Mouse (Mus musculus) left cerebral cortex, postnatal 4 days (tissue): ENCODE measurements around the gene Allc. TPM values are rescaled to one million over a fixed set of nuclear protein-coding genes. Genes with fewer than 3 reads are reported as not detected.

Experiments used
- DNase-seq: peaks from one replicate; pipeline ENCODE4 v3.0.0-alpha.2; 2022
- intact Hi-C: fragments of 180-260 bp; cut with DNase I; formaldehyde crosslinking; loops from one replicate; pipeline ENCODE4 v1.15.1; 2025
- total RNA-seq, 2 experiments: library from RNA; stranded (reverse); gene quantifications; 2 replicates each; pipeline ENCODE4 v1.2.3; 2021

Gene Allc
- under 1 TPM; 0.54 to 0.66 TPM for total RNA-seq

DNA sequence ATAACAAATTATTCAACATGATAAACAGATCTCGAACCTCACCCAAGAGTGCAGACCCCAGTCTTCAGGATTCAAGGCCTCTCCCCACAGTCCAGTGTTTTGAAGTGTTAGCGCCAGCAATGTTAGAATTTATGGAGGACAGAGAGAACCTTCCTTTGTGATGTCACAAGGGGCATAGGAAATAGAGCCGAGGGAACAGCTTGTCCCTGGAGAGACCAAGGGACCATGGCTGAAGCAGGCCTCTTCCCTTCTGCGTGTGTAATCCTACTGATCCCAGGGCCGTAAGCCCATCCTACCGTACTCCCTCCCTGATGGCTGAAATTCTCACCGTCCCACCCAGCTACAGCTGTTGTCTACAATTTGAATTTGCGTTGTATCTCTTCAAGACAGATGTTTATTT lies at the start of gene Allc:
TSS of gene Allc (minus strand) at position 101 of the 400 bp plus-strand sequence.
- DNase-seq = no peak
- intact Hi-C loops = no loop called here

DNA sequence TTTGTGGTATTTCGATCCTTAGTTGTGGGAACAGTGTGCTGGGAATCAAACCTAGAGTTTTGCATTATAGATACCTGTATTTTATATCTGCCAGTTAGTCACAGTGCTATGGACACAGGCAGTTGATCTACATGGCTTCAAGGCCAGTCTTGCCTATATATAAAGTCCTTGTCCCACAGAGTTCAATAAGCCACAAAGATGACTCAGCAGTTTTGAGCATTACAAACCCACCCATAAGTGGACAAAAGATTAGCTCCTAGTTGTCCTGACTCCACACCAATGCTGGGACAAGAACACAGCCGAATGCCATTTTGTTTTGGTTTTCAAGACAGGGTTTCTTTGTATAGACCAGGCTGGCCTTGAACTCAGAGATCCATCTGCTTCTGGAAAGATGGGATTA lies 46.1 kb upstream of the Allc start:
- intact Hi-C loops = no loop called here
- DNase-seq = no peak

DNA sequence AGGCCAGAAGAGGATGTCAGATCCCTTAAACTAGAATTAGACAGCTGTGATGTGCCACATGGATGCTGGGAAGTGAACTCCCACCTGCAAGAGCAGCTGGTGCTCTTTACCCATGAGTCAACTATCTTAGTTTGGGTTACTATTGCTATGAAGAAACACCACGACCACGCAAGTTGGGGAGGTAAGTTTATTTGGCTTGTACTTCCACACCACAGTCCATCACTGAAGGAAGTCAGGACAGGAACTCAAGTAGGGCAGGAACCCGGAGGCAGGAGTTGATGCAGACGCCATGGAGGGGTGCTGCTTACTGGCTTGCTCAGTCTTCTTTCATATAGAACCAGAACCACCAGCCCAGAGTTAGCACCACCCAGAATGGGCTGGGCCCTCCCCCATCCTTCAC lies 44.8 kb upstream of the Allc start:
- intact Hi-C loops = no loop called here
- no peak for DNase-seq

DNA sequence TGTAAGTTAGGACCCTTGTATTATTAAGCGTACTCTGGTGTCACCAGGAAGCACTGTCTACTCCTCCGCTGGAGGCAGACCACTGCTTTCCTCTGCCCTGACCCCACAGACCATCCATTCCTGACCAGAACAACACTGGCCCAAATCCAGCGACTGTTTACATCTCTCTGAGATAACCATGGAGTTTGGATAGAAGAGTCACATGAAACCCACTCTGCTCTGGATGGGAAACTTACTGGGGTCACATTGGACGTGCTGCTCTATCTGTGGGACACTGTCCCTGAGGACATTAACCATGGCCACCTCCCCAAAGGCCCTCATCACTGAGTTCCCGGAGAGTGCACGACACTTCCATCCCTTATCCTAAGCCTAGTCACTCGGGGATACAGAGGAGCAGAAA lies 43.1 kb upstream of the Allc start:
- intact Hi-C loops = no loop called here

DNA sequence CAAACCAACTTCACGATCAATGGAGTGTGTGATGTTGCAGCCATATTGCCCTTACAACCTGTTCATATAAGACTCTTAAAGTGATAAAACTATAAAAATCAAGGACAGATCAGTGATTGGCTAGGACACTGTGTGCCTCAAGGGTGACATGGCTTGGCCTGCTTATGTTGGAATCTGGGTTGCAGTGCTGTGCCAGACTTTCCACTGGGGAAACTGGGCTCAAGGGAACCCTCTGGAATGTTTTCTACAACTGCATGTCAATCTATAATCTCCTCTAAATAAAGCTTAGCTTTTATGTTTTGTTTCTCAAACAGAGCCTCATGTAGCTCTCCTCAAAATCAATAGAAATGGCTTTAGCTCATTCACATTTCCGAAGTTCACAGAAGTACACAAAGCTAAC lies 41.9 kb upstream of the Allc start:
- DNase-seq = no peak
- intact Hi-C loops = no loop called here

More for the DNA sequence above, 43.1 kb upstream of the Allc start:
- DNase-seq = no peak

DNA sequence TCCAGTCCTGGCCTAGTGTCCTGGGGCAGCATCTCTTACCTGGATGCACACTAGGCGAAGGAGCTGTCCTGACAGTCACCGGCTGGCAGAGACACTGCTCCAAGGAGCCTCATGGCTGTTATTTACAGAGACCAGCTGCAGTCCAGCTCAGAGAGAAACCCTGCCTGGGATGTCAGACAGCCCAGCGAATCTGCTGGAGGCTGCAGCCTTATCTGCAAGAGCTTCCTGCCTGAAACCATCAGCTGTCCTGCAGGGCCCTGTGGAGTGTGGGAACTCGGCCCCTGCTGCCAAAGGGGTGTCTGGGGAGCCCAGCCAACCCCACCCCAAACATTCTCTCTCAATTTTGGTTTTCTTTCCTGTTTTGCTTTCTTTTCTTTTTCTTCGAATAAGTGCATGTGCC lies 40.9 kb upstream of the Allc start, which contains the start of gene Colec11:
TSS of gene Colec11 (minus strand) at position 183 of the 400 bp plus-strand sequence.
- intact Hi-C loops = no loop called here

DNA sequence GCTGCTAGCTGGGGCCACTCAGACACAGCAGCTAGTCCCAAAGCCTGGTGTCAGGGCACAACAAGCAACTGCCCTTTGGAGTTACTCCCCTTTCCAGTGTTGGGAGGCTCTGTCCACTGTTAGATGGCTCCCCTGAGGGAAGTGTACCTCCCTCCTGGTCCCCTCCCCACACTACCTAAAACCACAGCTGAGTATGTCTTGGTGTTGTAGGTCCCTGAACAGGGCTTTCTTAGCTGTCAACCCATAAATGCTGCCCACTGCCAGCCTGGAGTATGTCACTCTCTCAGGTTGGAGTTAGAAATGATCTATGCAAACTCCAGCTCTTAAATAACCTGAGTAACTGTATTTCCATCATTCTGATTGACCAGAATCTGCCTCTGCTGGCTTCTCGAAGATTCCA lies 40.3 kb upstream of the Allc start:
- DNase-seq = no peak
- intact Hi-C loops = no loop called here

More for the DNA sequence above, 40.9 kb upstream of the Allc start, which contains the start of gene Colec11:
- no peak for DNase-seq

DNA sequence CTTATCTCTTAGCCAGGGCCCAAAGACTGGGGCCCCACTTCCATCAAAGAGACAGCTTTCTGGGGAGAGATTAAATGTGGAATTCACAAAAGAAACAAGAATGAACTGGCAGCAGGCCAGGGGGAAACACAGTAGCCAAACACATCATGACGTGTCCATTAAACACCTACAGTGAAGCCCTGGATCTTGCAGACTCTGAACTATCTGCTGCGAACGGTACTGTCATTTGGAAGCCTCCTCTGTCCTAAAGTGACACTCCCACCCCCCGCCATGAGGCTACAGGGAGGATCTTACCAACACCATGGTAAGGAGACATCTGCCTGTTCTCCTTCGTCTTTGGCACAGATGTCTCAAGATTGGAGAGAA lies 39.8 kb upstream of the Allc start:
- no peak for DNase-seq
- intact Hi-C loops = no loop called here

DNA sequence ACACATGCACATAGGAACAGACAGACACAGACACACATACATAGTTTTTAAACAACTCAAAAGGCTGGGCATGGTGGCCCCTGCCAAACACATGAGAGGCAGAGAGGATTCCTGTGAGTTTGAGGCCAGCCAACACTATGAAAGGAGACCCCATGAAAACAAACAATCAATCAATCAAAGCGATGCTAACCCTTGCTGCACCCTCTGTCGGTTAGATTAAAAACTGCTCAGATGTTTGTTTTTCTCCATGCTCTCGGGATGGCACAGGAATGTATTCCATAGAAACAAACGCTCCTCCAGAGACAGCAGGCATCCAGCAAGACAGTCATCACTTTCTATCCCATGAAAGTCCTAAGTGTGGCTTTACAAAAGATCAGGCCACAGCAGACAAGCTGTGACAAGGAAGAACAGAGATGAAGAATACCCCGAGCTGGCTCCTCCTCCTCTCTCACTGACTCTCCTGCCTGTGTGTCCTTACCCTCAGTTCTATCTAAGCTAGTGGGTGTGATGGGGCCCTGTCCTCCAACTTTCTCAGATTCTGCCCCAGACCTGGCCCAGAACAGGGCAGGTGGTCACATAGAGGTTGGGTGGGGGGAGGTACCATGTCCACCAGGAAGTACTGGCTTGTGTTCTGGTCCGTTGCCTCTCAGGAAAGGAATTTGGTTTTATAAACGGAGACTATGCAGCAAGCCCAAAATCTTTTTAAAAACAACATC lies 39.3 kb upstream of the Allc start:
- DNase-seq = no peak
- intact Hi-C loops = no loop called here

DNA sequence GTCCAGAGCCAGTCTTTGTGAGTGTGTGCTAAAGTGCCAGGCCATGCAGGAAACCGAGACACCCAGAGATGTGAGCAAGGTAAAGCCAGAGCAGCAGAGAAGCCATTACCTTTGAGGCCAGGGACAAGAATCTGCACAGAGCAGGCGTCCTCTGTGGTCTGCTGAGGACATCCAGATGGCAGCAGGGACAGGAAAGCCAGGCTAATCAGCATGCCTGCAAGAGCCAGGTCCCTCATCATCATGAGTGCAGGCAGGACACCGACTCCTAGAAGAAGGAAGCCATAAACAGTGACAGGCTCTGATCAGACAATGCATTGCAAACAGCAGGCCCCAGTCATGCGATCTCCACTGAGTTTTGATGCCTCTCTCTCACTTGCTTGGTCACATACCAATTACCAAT lies 35.0 kb upstream of the Allc start:
- intact Hi-C loops = no loop called here
- DNase-seq = no peak

DNA sequence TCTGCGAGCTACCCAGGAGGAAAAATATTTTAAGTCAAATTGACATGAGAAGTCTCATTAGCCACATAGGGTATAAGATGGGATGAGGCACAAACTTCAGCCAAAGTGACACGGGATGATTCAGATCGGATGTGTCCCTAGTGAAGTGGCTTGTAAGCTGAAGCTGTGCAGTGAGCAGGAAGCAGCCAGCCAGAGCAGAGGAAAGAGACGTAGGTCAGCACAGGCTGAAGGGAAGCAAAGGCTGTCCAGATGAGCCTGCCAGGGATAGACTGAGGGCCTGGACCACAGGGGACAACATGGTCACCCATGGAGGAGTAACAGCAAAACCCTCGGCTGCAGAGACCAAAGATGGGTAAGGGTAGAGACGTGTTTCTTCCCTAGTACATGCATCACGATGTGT lies 32.1 kb upstream of the Allc start:
- intact Hi-C loops = no loop called here
- DNase-seq = no peak

DNA sequence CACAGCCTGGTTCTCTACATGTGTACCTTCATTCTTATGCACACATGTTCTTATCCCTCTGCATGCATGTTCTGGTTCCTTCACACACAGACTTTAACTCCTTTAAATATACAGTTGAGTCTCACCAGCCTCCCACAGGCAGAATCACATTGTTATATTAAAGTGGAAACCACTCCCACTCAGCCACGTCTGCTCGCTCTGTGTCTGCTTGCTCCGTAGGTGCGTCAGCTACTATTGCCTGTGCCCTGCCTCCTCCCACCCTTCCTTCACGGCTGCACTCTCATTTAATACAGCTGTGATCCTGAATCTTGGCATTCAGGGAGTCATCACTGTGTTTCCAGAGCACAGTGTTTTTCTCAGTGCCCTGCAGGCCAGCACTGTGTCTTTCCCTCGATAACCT lies 30.1 kb upstream of the Allc start:
- intact Hi-C loops = no loop called here
- no peak for DNase-seq

DNA sequence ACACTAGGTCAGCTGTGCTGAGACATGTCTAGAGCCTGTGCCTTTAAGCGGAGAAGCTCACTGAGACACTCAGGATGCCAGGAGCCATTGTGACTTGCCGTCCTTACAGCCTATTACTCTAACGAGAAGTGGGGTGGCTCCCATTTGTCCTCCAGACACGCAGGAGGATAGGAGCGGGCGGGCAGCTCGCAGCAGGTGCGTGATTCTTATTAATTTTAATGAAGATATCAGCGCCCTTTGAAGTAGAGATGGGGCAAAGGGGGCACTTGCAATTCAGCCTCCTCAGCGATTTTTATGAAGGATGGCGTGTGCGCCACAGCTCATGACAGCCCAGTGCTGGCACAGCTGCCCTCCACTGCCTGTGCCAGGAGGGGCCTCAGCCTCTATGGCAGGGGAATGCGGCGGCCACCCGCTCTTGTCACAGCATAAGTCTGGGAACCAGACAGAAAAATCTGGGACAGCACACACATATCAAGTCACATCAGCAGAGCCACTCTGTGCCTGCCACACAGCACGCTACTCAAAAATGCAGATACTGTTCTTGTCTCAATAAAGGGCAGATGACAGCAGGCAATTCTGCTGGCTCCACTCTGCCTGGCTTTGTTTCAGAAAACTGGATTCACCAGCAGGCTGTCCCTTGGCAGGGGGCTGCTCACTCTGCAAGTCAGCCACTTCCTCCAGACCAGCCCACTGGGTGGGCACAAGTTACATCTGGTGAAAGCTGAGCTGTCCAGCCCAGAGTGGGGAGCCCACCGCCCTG lies 25.4 kb upstream of the Allc start:
- DNase-seq = peak; percentile 87
- intact Hi-C loops = no loop called here

DNA sequence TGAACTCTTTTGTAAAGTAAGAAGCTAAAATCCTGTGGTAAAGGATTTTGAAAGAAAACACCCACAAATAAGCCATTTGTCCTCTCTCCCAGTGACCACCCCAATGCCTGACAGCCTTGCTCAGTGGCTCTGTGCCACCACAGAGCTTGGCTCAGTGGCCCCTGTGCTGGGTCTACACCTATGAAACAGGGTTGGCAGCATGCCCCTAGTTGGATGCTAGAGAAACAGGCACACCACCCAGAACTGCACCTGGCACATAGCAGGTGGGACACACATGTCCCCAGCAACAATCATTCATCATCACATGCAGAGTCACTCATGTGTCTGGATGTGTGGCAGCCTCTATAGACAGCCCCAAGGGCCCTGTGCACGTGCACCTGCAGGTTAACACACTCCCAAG lies 21.2 kb upstream of the Allc start:
- peak; percentile 83 for DNase-seq
- intact Hi-C loops = no loop called here

DNA sequence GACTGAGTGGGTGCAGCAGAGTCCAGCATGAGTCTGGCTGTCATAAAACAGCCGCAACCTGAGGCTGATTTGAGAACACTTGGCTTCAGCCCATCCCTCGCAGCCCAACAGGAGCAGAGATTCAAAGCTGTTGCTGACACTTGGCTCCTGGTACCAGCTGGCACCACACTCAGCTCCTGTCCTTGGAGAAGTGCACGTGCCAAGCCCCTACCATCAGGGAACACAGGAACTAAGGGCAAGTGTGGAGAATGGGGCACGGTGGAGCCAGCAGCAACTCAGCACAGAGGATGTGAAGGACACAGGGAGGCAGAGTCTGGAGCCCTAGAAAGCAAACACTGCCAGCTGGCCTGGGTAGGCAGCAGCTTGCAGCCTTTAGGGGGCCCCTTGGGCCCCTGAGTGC lies 19.9 kb upstream of the Allc start:
- intact Hi-C loops = no loop called here
- peak; percentile 95 for DNase-seq

DNA sequence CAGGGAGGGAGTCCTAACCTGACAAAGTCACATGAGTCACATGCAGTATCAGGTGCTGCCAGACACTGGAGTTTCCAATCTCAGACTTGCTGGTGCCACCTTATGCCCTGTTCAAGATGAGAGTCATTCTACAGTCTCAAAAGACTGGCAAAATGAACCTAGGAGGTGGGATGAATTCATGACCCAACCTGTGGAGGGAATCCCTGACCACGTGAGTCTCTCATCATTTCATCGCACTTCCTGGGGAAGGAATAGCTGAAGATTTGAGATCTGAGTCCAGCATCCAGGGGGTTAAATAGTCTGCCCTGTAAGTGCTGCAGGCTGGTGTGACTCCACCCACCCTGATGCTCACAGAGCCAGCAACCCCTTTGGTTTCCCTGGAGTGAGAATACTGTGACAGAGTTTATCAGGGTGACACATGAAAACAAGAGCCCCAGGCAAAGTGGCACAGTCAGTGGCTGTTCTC lies 16.2 kb upstream of the Allc start:
- DNase-seq = no peak
- intact Hi-C loops = no loop called here

DNA sequence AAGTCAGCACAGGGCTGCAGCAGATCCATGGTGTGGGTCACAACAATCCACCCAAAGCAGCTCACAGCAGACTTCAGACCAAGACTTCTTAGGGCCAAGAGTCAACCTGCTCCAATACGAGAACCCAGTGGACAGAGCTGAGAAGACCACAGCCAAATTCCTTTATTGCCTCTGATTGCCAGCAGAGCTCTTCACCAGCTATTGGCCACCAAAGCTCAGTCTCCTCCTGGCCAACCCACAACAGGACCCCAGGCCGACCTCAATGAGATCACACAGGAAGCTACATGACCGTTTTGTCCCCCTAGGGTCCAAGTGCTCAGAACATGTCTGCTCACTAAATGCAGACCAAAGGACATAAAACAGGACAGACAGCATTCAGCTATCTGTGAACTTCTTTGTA lies 15.8 kb upstream of the Allc start:
- intact Hi-C loops = no loop called here
- DNase-seq = no peak

DNA sequence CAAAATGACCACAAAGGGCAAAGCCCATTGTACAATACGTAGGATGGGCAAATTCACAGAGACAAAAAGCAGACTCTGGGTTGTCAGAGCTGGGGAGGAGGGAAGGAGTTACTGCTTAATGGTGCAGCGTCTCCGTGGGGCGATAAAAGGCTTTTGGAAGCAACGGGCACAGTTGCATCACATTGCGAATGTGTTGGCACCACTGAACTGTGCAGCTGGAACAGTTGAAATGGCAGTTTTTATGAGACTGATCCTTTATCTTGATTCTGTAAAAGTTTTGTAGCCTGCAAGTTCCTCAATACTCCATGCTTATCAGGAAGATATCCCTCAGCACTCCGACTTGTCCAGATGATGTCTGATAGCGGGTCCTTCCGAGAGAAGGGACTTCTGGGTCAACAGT lies 15.4 kb upstream of the Allc start:
- no peak for DNase-seq
- intact Hi-C loops = no loop called here

DNA sequence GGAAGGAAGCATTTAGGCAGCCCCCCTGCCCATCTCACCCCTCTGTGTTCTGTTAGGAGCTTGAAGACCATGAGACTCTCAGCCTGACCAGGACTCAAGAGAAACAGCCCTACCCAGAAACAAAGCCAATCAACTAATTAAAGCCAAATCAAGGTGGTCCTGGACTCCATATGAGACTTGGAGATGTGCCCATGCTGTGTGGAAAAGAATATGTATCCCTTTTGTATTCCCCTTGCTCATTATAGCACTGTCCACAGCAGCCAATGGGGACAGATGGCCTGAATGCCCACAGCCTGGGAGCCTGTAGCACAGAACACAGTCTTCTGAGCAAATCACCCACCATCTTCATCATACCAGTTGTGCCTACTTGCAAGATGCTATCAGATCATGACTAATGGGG lies 14.5 kb upstream of the Allc start:
- DNase-seq = no peak
- intact Hi-C loops = no loop called here

DNA sequence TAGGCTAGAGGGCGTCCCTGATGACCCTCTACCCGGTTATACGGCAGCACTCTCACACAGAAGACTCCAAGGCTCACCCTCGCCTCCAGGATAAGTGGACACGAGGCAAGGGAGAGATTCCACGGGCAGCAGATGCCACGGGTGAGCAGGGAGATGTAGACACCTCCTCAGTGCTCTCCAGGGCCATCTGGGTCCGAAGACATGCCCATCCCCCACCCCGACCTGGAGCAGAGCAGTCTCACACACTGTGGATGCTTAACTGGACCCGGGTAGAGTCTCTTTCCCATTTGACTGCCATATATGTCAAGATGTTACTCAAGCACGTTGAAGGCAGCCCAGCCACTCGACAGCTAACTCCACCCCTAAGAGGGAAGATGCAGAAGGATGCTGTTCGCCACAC lies 8.1 kb upstream of the Allc start:
- intact Hi-C loops = no loop called here
- DNase-seq = no peak

DNA sequence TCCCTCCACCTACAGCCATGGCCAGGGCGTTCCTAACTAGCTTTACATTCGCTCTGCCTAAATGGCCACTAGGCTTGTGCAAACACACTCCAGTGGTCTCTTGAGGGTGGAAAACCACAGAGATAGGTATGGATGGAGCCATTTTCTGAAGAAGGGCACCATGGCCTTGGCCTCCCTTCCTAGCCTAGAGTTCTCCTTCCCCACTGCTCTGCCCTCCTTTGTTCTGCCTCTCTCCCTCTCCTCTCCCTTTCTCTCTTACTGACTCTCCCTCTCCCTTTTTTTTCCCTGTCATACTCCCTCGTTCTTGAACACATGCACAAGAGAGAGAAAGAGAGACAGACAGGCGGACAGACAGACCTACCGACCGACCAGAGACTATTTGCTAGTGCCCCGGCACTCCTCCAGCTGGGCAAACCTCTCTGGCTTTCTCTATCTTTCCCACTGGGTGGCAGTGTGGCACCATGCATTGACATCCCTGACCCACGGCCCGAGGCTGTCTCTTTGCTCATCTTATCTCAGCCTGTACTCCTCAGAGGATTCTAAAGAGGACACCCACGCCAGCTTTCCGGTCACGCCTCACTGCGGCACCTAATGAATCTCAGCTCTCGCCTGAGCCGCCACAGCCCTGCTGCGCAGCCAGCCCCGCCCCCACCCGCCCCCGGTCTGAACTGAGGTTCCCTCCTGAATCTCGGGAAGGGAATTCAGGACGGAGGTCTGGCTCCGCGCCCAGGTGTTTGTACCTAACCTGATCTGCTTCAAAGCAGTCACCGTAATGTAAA lies 7.0 kb upstream of the Allc start:
- intact Hi-C loops = no loop called here

DNA sequence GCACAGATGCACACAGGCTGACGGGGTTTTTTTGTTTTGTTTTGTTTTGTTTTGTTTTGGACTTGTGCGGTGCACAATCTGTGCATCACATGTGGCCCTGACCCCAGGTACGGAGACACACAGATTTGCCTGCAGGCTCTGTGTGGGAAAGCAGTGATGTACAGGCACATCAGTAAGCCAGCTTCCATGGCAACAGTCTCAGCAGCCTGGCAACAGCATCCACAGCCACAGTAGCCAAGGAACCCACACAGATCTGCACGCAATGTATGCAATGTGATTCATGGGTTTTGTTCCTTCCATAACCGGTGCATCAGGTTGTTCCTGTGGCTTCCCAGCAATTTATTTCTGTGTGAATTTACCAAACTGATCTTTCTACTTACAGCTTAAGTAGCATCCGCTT lies 5.6 kb upstream of the Allc start:
- intact Hi-C loops = no loop called here
- DNase-seq = no peak

More for the DNA sequence above, 7.0 kb upstream of the Allc start:
- peak; percentile 91 for DNase-seq
